Mouse (Mus musculus) ES-Bruce4 (cell line): ENCODE results near the gene Pdzd4.

Experiments
- CTCF ChIP-seq: IDR thresholded peaks from one replicate; pipeline ENCODE4 v1.8.1; 2011; ENCODE audit warnings: low read depth, low read length
- EP300 ChIP-seq: IDR thresholded peaks from 2 replicates; pipeline ENCODE4 v1.6.1; 2011; ENCODE audit warnings: low read depth, low read length; ENCODE audit not compliant: insufficient read depth
- POLR2A ChIP-seq: IDR thresholded peaks from one replicate; pipeline ENCODE4 v1.8.1; 2011; ENCODE audit warnings: low read length; ENCODE audit not compliant: insufficient read depth

DNA sequence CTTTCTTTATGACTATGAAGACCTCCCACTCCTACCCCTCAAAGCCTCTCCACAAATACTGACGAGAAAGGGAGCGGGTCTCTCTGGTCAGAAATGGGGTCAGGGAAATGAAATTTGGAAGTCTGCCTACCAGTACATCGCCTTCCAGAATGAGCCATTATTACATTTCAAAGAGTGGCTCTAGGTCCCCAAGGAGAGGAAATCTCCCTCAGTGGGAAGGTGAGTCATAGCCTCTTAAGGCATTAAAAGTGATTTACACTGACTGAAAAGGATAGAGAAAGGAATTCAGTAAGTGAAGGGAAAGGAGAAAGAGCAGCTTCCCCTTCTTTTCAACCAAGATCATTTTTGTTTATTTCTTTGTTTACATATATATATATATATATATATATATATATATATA is 11.9 kb upstream of the Pdzd4 start:
- no peak for TF ChIP-seq EP300
- TF ChIP-seq CTCF: no peak
- TF ChIP-seq POLR2A: no peak
